Mouse (Mus musculus) lung, embryonic 14.5 days (tissue): ENCODE results near the gene Ubac2. TPM values are rescaled to one million over a fixed set of nuclear protein-coding genes. Genes with fewer than 3 reads are reported as not detected.

ENCODE experiments used
- ATAC-seq: fragments of 200-750 bp; cut with Nextera tagmentation; 2 replicates; pipeline ENCODE4 v1.8.0; 2017; ENCODE audit warnings: mild to moderate bottlenecking, moderate TSS enrichment, moderate library complexity; ENCODE audit not compliant: insufficient read depth
- DNase-seq: peaks from one replicate; pipeline ENCODE4 v3.0.0-alpha.2; 2015
- H3K27ac ChIP-seq: fragments of 300-500 bp; sonication (generic); 2 replicates; pipeline ENCODE4 v1.5.1; 2014; ENCODE audit warnings: low read depth, mild to moderate bottlenecking, moderate library complexity
- H3K27me3 ChIP-seq: fragments of 300-500 bp; sonication (generic); 2 replicates; pipeline ENCODE4 v1.6.1; 2014; ENCODE audit warnings: low read length, control low read depth; ENCODE audit not compliant: insufficient read depth
- H3K36me3 ChIP-seq: fragments of 300-500 bp; sonication (generic); 2 replicates; pipeline ENCODE4 v1.6.1; 2014; ENCODE audit warnings: control low read depth; ENCODE audit not compliant: insufficient read depth
- H3K4me1 ChIP-seq: fragments of 300-500 bp; sonication (generic); 2 replicates; pipeline ENCODE4 v1.6.1; 2014; ENCODE audit warnings: antibody characterized with exemption, control low read depth; ENCODE audit not compliant: insufficient read depth
- H3K4me2 ChIP-seq: fragments of 300-500 bp; sonication (generic); 2 replicates; pipeline ENCODE4 v1.6.1; 2014; ENCODE audit warnings: mild to moderate bottlenecking
- H3K4me3 ChIP-seq: fragments of 300-500 bp; sonication (generic); 2 replicates; pipeline ENCODE4 v1.5.1; 2014; ENCODE audit warnings: low read depth, low read length
- H3K9ac ChIP-seq: fragments of 300-500 bp; sonication (generic); 2 replicates; pipeline ENCODE4 v1.6.1; 2014
- H3K9me3 ChIP-seq: fragments of 300-500 bp; sonication (generic); 2 replicates; pipeline ENCODE4 v1.6.1; 2016; ENCODE audit warnings: low read depth, low read length, control low read depth
- CTCF ChIP-seq: IDR thresholded peaks from 2 replicates; pipeline ENCODE4 v1.5.1; 2016; ENCODE audit warnings: antibody characterized with exemption, low read depth
- WGBS: fragments of 180-500 bp; shearing (Covaris S2); extraction: QIAGEN DNeasy Blood & Tissue Kit; methylation state at CpG from one replicate; pipeline ENCODE4 v1.1.7; 2014; 5-methylcytosine and 5-hydroxymethylcytosine counted together
- polyA plus RNA-seq: library from polyadenylated mRNA; unstranded; fragments of >200 nt; fragmentation: Nextera tagmentation; extraction: Ambion mirVana; gene quantifications from 2 replicates; pipeline ENCODE4 v1.2.1, GENCODE M21; 2014

Ubac2 gene
- polyA plus RNA-seq, 1 experiment from 2014 or later = 61.1 TPM

DNA sequence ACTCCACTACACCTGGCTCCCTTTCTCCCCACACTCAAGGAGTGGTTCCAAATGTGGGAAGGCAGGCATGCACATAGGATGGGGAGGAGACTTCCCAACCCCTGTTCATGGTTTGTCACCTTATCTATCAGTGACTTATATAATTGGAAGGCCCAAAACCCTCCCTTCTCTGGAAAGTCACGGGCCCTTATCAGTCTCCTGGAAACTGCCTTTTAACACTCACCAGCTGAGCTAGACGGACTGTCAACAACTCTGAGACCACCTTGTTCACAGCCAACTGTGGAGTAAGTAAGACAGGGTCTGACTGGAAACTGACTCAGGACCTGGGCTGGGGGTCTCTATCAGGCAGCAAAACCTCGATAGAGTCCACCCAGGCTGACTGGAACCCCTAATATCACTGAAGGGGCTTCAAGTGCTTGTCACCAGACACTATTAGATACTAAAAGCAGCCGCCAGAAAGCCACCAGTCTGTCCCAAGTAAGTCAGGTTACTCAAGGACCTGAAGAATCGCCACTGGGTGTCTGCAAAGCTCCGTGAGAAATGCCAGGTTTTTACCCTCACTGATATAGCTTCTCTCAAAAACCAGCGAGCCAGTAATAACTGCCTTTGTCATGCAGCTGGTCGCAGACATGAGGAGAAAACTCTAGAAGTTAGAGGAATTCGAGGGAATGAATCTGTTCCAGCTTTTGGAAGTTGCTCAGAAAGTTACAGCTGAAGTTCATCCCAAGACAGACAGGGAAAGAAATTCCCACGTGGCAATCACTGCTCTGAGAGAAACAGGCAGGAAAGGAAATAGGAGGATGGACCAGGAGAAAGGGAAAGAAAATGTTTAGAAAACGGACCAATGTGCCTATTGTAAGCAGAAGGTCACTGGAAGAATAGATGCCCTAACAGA lies 190.6 kb downstream of the Ubac2 start:
- H3K9me3 ChIP-seq = no peaks in the 10 kb centered on the region
- no peaks in the 10 kb centered on the region for H3K36me3 ChIP-seq
- no peaks in the 10 kb centered on the region for H3K27me3 ChIP-seq
- no peak overlapping the region for H3K4me3 ChIP-seq
- H3K9ac ChIP-seq = no peak overlapping the region
- 20% methylated on average over 11 of the region's 11 CpGs for WGBS
- no peak overlapping the region; the same call in 1 of the 2 replicates for H3K27ac ChIP-seq
- no peak overlapping the region for H3K4me2 ChIP-seq
- TF ChIP-seq CTCF = no peak
- ATAC-seq = peak; percentile 64
- no peaks in the 10 kb centered on the region for H3K4me1 ChIP-seq
- DNase-seq = peak; percentile 67

DNA sequence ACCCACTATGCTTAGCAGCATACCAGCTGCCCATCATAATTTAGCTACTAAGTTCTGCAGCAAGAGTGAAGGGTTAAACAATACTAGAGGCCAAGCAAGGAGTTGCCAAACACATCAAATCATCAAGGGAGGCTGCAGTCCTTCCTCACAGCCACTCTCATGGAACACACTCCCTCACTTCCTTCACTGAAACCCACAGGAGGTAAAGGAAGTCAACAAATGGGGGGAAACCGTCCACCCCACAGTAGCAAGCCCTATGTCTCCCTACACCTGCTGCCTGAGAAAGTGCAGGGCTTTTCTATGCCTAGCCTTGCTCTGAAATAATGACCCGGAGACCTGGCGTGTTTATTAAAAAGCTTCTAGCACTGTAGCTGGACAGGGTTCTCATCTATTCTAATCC lies 191.5 kb downstream of the Ubac2 start:
- Histone ChIP-seq H3K27me3 (no peaks in the 10 kb centered on the region), H3K9ac (no peak overlapping the region), H3K27ac (no peak overlapping the region), H3K9me3 (no peaks in the 10 kb centered on the region), H3K4me3 (no peak overlapping the region), H3K4me2 (no peak overlapping the region), H3K4me1 (no peaks in the 10 kb centered on the region), H3K36me3 (no peaks in the 10 kb centered on the region)
- TF ChIP-seq CTCF = no peak
- ATAC-seq = no peak
- no peak for DNase-seq
- 69% methylated on average over 3 of the region's 3 CpGs for WGBS

Other genes starting within 250 kb of the Ubac2 start
- gene Dock9, start 80.8 kb upstream of the Ubac2 start, polyA plus RNA-seq = 14.6 and 14.9 TPM in 2 replicates
- 0.28 and 0.47 TPM in 2 replicates for gene Gpr18, start 37.2 kb downstream of the Ubac2 start, polyA plus RNA-seq
- gene Gpr183, start 86.6 kb downstream of the Ubac2 start, polyA plus RNA-seq = 2.9 and 3.6 TPM in 2 replicates
- not detected in 2 replicates for gene Timm8a2, start 156.1 kb downstream of the Ubac2 start, polyA plus RNA-seq
- gene Tm9sf2, start 228.4 kb downstream of the Ubac2 start, polyA plus RNA-seq = 159 and 164 TPM in 2 replicates